Mouse (Mus musculus) heart, postnatal 25 days (tissue): ENCODE data around the gene Col17a1. TPM values are rescaled to one million over a fixed set of nuclear protein-coding genes. Genes with fewer than 3 reads are reported as not detected.

Experiments
- DNase-seq: peaks from one replicate; pipeline ENCODE4 v3.0.0; 2022; ENCODE audit warnings: low spot score
- intact Hi-C: fragments of 180-260 bp; cut with DNase I; formaldehyde crosslinking; loops from one replicate; pipeline ENCODE4 v1.15.1; 2025
- total RNA-seq, 2 experiments: library from RNA; stranded (reverse); gene quantifications; 2 replicates each; pipeline ENCODE4 v1.2.3; 2021

Gene Col17a1
- total RNA-seq, 2 experiments from 2014 or later = not detected

DNA sequence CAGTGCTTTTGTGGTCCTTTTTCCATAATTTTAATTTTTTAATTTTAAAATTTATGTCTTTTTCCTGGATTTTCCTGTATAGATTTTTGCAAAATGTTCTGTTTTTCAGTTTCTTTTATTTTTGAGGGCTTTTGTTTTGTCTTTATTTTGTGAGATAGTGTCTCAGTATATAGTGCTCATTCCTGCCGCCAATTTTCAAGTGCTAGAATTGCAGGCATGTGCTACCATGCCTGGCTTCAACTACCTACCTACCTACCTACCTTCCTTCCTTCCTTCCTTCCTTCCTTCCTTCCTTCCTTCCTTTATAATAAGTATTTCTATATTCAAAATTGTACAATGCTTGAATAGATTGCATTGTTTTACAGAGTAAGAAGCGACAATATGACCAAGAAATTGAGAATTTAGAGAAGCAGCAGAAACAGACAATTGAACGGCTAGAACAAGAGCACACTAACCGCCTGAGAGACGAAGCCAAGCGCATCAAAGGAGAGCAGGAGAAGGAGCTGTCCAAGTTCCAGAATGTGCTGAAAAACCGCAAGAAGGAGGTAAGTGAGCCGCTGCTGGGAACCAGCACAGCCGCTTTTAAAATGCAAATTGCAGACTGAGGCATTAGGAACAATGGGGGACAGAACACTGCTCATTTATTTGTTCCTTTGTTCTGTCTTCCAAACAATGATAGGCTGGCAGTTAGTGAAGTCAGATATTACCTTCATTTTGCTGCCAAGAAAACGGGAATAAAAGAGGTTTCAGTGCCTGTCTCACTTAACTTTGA is 66.8 kb downstream of the Col17a1 start:
- DNase-seq = no peak
- intact Hi-C loops = no loop called here

DNA sequence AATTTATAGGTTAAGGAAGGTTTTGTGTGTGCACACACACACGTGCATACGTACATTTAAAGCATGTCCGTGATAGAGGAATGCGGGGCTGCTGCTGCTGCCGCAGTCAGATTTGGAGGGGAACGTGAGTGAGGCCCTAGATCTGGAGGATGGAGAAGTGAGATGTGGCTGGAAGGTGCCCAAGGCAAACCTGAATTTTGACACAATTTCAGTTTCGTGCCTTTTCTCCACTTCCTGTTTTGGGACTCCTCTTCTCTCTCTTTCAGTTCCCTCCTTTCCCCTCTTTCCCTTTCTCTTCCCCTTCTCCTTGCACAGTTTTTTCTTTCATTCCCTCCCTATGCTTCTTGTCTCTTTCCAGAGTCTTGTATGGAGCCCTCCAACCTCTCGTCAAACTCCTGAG is 70.4 kb downstream of the Col17a1 start:
- no peak for DNase-seq
- intact Hi-C loops = no loop called here

DNA sequence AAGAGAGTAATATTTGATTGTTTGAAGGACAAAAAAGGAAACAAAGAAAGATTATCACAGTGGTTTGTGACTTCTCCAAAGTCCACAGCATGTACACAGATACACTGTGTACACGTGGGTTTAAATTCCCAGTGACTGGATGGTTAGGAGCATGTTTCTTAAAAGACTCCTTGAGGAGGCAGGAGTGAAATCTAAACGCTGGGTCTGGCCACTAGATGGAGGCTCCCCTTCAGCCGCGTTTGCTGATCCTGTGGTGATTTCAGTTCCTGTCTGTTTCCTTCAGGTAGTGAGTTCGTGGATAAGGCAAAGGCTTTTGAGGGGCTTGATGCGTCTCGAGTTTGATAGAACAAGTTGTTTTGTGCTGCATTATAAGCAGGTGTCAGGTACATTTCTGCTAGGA is 78.5 kb downstream of the Col17a1 start:
- intact Hi-C loops = loop anchor here (10.0 kb wide), 1 partner anchor 259 kb away; no protein-coding TSS in a partner anchor
- DNase-seq = no peak

DNA sequence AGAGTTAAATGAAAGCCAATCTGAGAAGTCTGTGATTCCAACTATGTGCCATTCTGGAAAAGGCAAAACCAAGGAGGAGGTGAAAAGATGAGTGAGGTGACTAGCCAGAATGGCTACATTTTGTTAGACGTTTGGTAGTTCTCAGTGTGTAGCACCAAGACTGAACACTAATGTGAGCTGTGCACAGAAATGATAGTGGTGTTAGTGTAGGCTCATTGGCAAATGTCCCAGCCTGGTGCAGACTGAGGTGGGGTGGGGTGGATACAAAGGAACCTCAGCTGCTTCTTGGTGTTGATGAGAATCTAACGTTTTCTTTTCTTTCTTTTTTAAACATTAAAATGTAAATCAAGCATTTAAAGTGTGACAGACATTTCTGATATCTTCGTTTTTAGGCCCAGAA is 83.4 kb downstream of the Col17a1 start:
- intact Hi-C loops = no loop called here
- no peak for DNase-seq

Other genes with a start within 250 kb of the Col17a1 start
- 10 to 100 TPM; 63.5 to 63.6 TPM for gene Sh3pxd2a, start 227.7 kb downstream of the Col17a1 start, total RNA-seq
- gene Stn1, start 154.6 kb downstream of the Col17a1 start, total RNA-seq = 10 to 100 TPM; 17.8 to 18.9 TPM
- gene Slk, start 112.4 kb downstream of the Col17a1 start, total RNA-seq = 10 to 100 TPM; 84.7 to 94.1 TPM
- 10 to 100 TPM; 63.2 to 70.0 TPM for gene Sfr1, start 39.6 kb upstream of the Col17a1 start, total RNA-seq
- 100 to 1,000 TPM; 165 to 166 TPM for gene Gsto1, start 162.9 kb upstream of the Col17a1 start, total RNA-seq
- gene Gsto2, start 173.4 kb upstream of the Col17a1 start, total RNA-seq = 1 to 10 TPM; 1.9 to 2.0 TPM
- under 1 TPM in 1 of 2 experiments, not detected in 1; 0.25 TPM for gene Cfap43, start 227.2 kb upstream of the Col17a1 start, total RNA-seq
- gene Itprip, start 227.2 kb upstream of the Col17a1 start, total RNA-seq = 1 to 10 TPM; 9.0 to 9.9 TPM
- 1 to 10 TPM; 2.6 to 3.3 TPM for gene Cfap58, start 245.6 kb upstream of the Col17a1 start, total RNA-seq